ENCODE assay signal across 20 mouse cellular contexts in genomic region chr7:89679139-89679538, GRCm38 (mm10). TPM values are rescaled to one million over a fixed set of nuclear protein-coding genes. Genes with fewer than 3 reads are reported as not detected.
DNase-seq lines count a peak whose midpoint lies in the region; ATAC-seq and TF ChIP-seq lines count a peak whose summit lies in the region.
"Had no signal": no experiment of that assay in that cellular context is flagged by ENCODE, and none has a peak within 500 bp of the region (broad histone marks: within the 10 kb centered on the region; RNA-seq: fewer than 3 reads in every experiment).

No protein-coding gene starts in this region.

- H3K9ac ChIP-seq in embryonic facial prominence, embryonic 12.5 days: no peak overlapping the region
- H3K9ac ChIP-seq in limb, embryonic 13.5 days: no peak overlapping the region
- H3K9ac ChIP-seq: forebrain, embryonic 12.5 days; liver, embryonic 14.5 days; neural tube, embryonic 13.5 days had no signal

- peaks cover 14% of the 10 kb centered on the region; the same call in 1 of the 2 replicates for H3K4me1 ChIP-seq in embryonic facial prominence, embryonic 12.5 days
- H3K4me1 ChIP-seq in embryonic facial prominence, embryonic 10.5 days: peaks cover 17% of the 10 kb centered on the region
- H3K4me1 ChIP-seq in limb, embryonic 13.5 days: peaks cover 17% of the 10 kb centered on the region
- peaks cover 14% of the 10 kb centered on the region for H3K4me1 ChIP-seq in limb, embryonic 10.5 days
- H3K4me1 ChIP-seq in cortical plate, adult 2 months (ENCODE audit: control insufficient read depth, insufficient read depth, low read length): peaks cover 7% of the 10 kb centered on the region
- H3K4me1 ChIP-seq: neural tube, embryonic 13.5 days had no signal

- no peak overlapping the region for H3K4me3 ChIP-seq in embryonic facial prominence, embryonic 12.5 days
- no peak overlapping the region for H3K4me3 ChIP-seq in embryonic facial prominence, embryonic 10.5 days
- H3K4me3 ChIP-seq in limb, embryonic 13.5 days: no peak overlapping the region
- H3K4me3 ChIP-seq in limb, embryonic 10.5 days: no peak overlapping the region
- no peak overlapping the region for H3K4me3 ChIP-seq in cortical plate, adult 2 months (ENCODE audit: insufficient read depth, low read length)
- H3K4me3 ChIP-seq: forebrain, embryonic 12.5 days; neural tube, embryonic 13.5 days had no signal

- H3K9me3 ChIP-seq in embryonic facial prominence, embryonic 12.5 days: no peaks in the 10 kb centered on the region
- no peaks in the 10 kb centered on the region for H3K9me3 ChIP-seq in embryonic facial prominence, embryonic 10.5 days
- no peaks in the 10 kb centered on the region for H3K9me3 ChIP-seq in limb, embryonic 13.5 days
- H3K9me3 ChIP-seq in limb, embryonic 10.5 days (replicated peaks): no peaks in the 10 kb centered on the region
- H3K9me3 ChIP-seq: forebrain, embryonic 12.5 days; neural tube, embryonic 13.5 days had no signal

- H3K4me2 ChIP-seq in embryonic facial prominence, embryonic 12.5 days (replicated peaks): no peak overlapping the region
- no peak overlapping the region for H3K4me2 ChIP-seq in limb, embryonic 13.5 days (replicated peaks)
- H3K4me2 ChIP-seq: forebrain, embryonic 12.5 days; neural tube, embryonic 13.5 days had no signal

- TF ChIP-seq POLR2A in cortical plate, adult 2 months (IDR thresholded peaks at IDR 0.05; ENCODE audit: extremely low read depth, insufficient read depth, low read length): no peak

- DNase-seq in embryonic facial prominence, embryonic 10.5 days (ENCODE audit: low spot score): no peak
- DNase-seq in limb, embryonic 10.5 days (ENCODE audit: low spot score): no peak
- DNase-seq in urinary bladder, adult 2 months (ENCODE audit: low spot score): no peak
- no peak for DNase-seq in T-cell, adult 2 months (ENCODE audit: low spot score)
- DNase-seq: cerebellum, adult 9-11 months; gastrocnemius, postnatal 36 days; kidney, adult 8-10 months; layer of hippocampus, postnatal 36 days; left cerebral cortex, postnatal 4 days; lung, postnatal 14 days; right cerebral cortex, postnatal 4 days; thymus, postnatal 4 days had no signal

- TF ChIP-seq CTCF in cortical plate, adult 2 months (IDR thresholded peaks at IDR 0.05; ENCODE audit: extremely low read depth, insufficient read depth, low read length): no peak

- H3K36me3 ChIP-seq in embryonic facial prominence, embryonic 12.5 days: no peaks in the 10 kb centered on the region
- H3K36me3 ChIP-seq in embryonic facial prominence, embryonic 10.5 days (replicated peaks): no peaks in the 10 kb centered on the region
- no peaks in the 10 kb centered on the region for H3K36me3 ChIP-seq in limb, embryonic 13.5 days
- H3K36me3 ChIP-seq in limb, embryonic 10.5 days: no peaks in the 10 kb centered on the region
- H3K36me3 ChIP-seq: forebrain, embryonic 12.5 days; neural tube, embryonic 13.5 days had no signal

- H3K27me3 ChIP-seq in embryonic facial prominence, embryonic 12.5 days: no peaks in the 10 kb centered on the region
- H3K27me3 ChIP-seq in embryonic facial prominence, embryonic 10.5 days (replicated peaks; ENCODE audit: low read depth, poor library complexity, severe bottlenecking): no peaks in the 10 kb centered on the region
- H3K27me3 ChIP-seq in limb, embryonic 13.5 days: no peaks in the 10 kb centered on the region
- H3K27me3 ChIP-seq in limb, embryonic 10.5 days (ENCODE audit: low read depth, poor library complexity, severe bottlenecking): no peaks in the 10 kb centered on the region
- H3K27me3 ChIP-seq: forebrain, embryonic 12.5 days; neural tube, embryonic 13.5 days had no signal

- 49% methylated on average over 6 of the region's 6 CpGs for WGBS in embryonic facial prominence, embryonic 12.5 days
- WGBS in embryonic facial prominence, embryonic 10.5 days: 89% methylated on average over 6 of the region's 6 CpGs
- 68% methylated on average over 6 of the region's 6 CpGs for WGBS in limb, embryonic 13.5 days
- WGBS in limb, embryonic 10.5 days: 95% methylated on average over 6 of the region's 6 CpGs

- no peak for ATAC-seq in embryonic facial prominence, embryonic 12.5 days (ENCODE audit: insufficient number of reproducible peaks, insufficient read depth, low FRiP score, low TSS enrichment)
- ATAC-seq in limb, embryonic 13.5 days (ENCODE audit: low FRiP score, low read depth): peak; percentile 32; the same call in 1 of the 2 replicates
- ATAC-seq in megakaryocyte progenitor cell, adult 5-6 weeks (replicated peaks; ENCODE audit: poor library complexity): peak; percentile 88

- H3K27ac ChIP-seq in embryonic facial prominence, embryonic 12.5 days: peak overlapping the region; percentile 75
- no peak overlapping the region; the same call in 1 of the 2 replicates for H3K27ac ChIP-seq in embryonic facial prominence, embryonic 10.5 days (replicated peaks)
- H3K27ac ChIP-seq in limb, embryonic 13.5 days: no peak overlapping the region
- no peak overlapping the region for H3K27ac ChIP-seq in limb, embryonic 10.5 days
- peak overlapping the region; percentile 54; the same call in 1 of the 2 replicates for H3K27ac ChIP-seq in cortical plate, adult 2 months (ENCODE audit: insufficient read depth, low read length)
- H3K27ac ChIP-seq: forebrain, embryonic 12.5 days; liver, embryonic 14.5 days; neural tube, embryonic 13.5 days had no signal

RNA-seq across cellular contexts. Expression of gene Me3, which starts 46.9 kb away (rescaled TPM):
- polyA plus RNA-seq in embryonic facial prominence, embryonic 12.5 days (2016; fragmentation: Nextera tagmentation; extraction: Ambion mirVana): 1.7 and 2.3 TPM in 2 replicates
- 1.5 and 2.6 TPM in 2 replicates for polyA plus RNA-seq in embryonic facial prominence, embryonic 10.5 days (2016; fragmentation: Nextera tagmentation; extraction: Ambion mirVana)
- 1.1 and 1.5 TPM in 2 replicates for polyA plus RNA-seq in limb, embryonic 13.5 days (2015; fragmentation: Nextera tagmentation; extraction: Ambion mirVana)
- 0.06 and 0.08 TPM in 2 replicates for polyA plus RNA-seq in limb, embryonic 10.5 days (2016; fragmentation: Nextera tagmentation; extraction: Ambion mirVana)
- 77.0 and 80.0 TPM in 2 replicates for polyA plus RNA-seq in cortical plate, adult 2 months (2012; rRNA removed)
- not detected in 2 replicates for total RNA-seq in megakaryocyte progenitor cell, adult 5-6 weeks (2015)
- not detected in 2 replicates for total RNA-seq in megakaryocyte progenitor cell, adult 5-6 weeks (2017)
- 12.6 and 15.2 TPM in 2 replicates for polyA plus RNA-seq in urinary bladder, adult 2 months (2012; rRNA removed)
- total RNA-seq: megakaryocyte-erythroid progenitor cell, adult 5-6 weeks had no signal
- polyA plus RNA-seq: liver, embryonic 14.5 days had no signal

Comparison
In these comparisons a context has a peak if more than half of its experiments do, and no peak if none do; other contexts are left out.
1. H3K27ac ChIP-seq: peak in embryonic facial prominence, embryonic 12.5 days (single experiment) and cortical plate, adult 2 months (single experiment); none in embryonic facial prominence, embryonic 10.5 days (single experiment), limb, embryonic 13.5 days (single experiment) and limb, embryonic 10.5 days (single experiment).